Mouse (Mus musculus) C2C12 (cell line): ENCODE data around the gene Gtpbp3.
A peak's percentile ranks its signal among the peaks of the same experiment; 100 is the strongest.

Experiments
- CEBPB ChIP-seq: IDR thresholded peaks from one replicate; pipeline ENCODE4 v1.6.1; 2011; ENCODE audit warnings: low read depth, mild to moderate bottlenecking, control low read depth, moderate library complexity
- CTCF ChIP-seq: IDR thresholded peaks from one replicate; pipeline ENCODE4 v1.5.1; 2011; ENCODE audit not compliant: control insufficient read depth, insufficient read depth, insufficient read length
- FOSL1 ChIP-seq: IDR thresholded peaks from one replicate; pipeline ENCODE4 v1.8.0; 2011; ENCODE audit warnings: mild to moderate bottlenecking, low read length; ENCODE audit not compliant: poor library complexity, insufficient read depth, severe bottlenecking
- MAX ChIP-seq: IDR thresholded peaks from one replicate; pipeline ENCODE4 v1.6.1; 2011; ENCODE audit warnings: mild to moderate bottlenecking, control low read depth
- MYOD1 ChIP-seq: IDR thresholded peaks from one replicate; pipeline ENCODE4 v1.6.1; 2011; ENCODE audit warnings: low read depth; ENCODE audit not compliant: control insufficient read depth, insufficient read length

DNA sequence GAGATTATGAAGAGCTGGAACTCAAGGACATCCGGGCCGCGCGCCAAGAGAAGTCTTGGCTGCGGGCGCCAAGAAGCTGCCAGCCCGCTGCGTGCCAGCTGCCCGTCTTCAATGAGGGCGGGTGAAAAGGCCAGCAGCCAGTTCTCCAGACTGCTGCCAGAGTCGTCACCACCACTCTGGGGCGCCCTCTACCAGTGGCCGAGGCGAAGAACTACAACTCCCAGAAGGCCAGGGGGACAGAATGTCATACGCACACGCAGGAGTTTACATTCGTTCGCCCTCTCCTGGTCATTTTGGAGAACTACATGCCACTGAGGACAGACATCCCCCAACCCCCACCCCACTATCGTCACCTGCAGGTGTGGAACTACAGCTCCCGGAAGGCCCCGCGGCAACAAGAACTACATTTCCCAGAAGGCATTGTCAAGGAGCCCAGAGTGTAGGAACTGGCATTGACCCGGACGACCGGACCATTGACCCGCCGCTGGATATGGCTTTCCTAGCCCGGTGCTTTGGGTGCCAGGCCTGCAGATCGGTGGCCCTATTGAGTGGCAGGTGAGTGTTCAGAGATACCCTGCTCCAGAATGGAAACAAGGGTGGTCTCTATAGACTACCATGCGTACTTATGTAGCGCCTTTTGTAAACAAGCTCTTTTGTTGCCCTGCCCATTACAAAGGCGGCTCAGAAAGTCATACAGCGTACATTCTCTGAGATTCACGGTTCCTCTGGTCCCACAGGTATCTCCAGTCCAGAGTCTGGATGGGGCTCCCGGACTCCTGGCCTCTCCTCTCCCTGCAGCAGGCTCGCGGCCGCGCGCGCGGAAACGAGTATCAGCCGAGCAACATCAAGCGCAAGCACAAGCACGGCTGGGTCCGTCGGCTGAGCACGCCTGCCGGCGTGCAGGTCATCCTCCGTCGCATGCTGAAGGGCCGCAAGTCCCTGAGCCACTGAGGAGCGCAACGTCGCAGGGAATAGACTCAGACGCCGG is 23.1 kb upstream of the Gtpbp3 start, which contains the start of gene Mrpl34:
- no peak for TF ChIP-seq MYOD1
- peak; percentile 78 for TF ChIP-seq CTCF
- TF ChIP-seq MAX, result peak; percentile 27
- TF ChIP-seq CEBPB, result no peak
- TF ChIP-seq FOSL1, result no peak
